Mouse (Mus musculus) kidney, embryonic 15.5 days (tissue): ENCODE results near the gene Itga11. TPM values are rescaled to one million over a fixed set of nuclear protein-coding genes. Genes with fewer than 3 reads are reported as not detected.
"Not testable (repeated sequence)": the region's sequence is repeated elsewhere in the genome, so short reads cannot be mapped to it uniquely, and the experiment has no call there.

ENCODE experiments used
- ATAC-seq: fragments of 200-750 bp; cut with Nextera tagmentation; replicated peaks from 2 replicates; pipeline ENCODE4 v1.8.0; 2017; ENCODE audit warnings: moderate TSS enrichment; ENCODE audit not compliant: low FRiP score
- H3K27ac ChIP-seq: fragments of 300-500 bp; sonication (generic); 2 replicates; pipeline ENCODE4 v1.5.1; 2015; ENCODE audit warnings: mild to moderate bottlenecking, inconsistent platforms
- H3K27me3 ChIP-seq: fragments of 300-500 bp; sonication (generic); 2 replicates; pipeline ENCODE4 v1.6.1; 2015; ENCODE audit warnings: inconsistent platforms
- H3K36me3 ChIP-seq: fragments of 300-500 bp; sonication (generic); 2 replicates; pipeline ENCODE4 v1.6.1; 2015; ENCODE audit warnings: inconsistent platforms
- H3K4me1 ChIP-seq: fragments of 300-500 bp; sonication (generic); 2 replicates; pipeline ENCODE4 v1.6.1; 2015; ENCODE audit warnings: inconsistent platforms
- H3K4me2 ChIP-seq: fragments of 300-500 bp; sonication (generic); 2 replicates; pipeline ENCODE4 v1.6.1; 2015; ENCODE audit warnings: moderate library complexity, mild to moderate bottlenecking, inconsistent platforms
- H3K4me3 ChIP-seq: fragments of 300-500 bp; sonication (generic); replicated peaks from 2 replicates; pipeline ENCODE4 v1.5.1; 2015; ENCODE audit warnings: mild to moderate bottlenecking, inconsistent platforms
- H3K9ac ChIP-seq: fragments of 300-500 bp; sonication (generic); 2 replicates; pipeline ENCODE4 v1.6.1; 2015; ENCODE audit warnings: mild to moderate bottlenecking, inconsistent platforms
- H3K9me3 ChIP-seq: fragments of 300-500 bp; sonication (generic); replicated peaks from 2 replicates; pipeline ENCODE4 v1.6.1; 2016; ENCODE audit warnings: inconsistent platforms
- WGBS: fragments of 180-500 bp; shearing (Covaris S2); methylation state at CpG from one replicate; pipeline ENCODE4 v1.1.7; 2015; ENCODE audit warnings: mixed read lengths; 5-methylcytosine and 5-hydroxymethylcytosine counted together
- polyA plus RNA-seq: library from polyadenylated mRNA; unstranded; fragments of >200 nt; fragmentation: Nextera tagmentation; extraction: Ambion mirVana; gene quantifications from 2 replicates; pipeline ENCODE4 v1.2.1, GENCODE M21; 2015

Itga11 gene
- polyA plus RNA-seq, 1 experiment from 2014 or later = 1.2 TPM

GRCm38 (mm10) chr9:62811516-62812121, 134.0 kb downstream of the Itga11 start, which contains the start of gene Fem1b:
TSS of gene Fem1b (minus strand) at chr9:62811934.
- Histone ChIP-seq H3K27me3 (no peaks in the 10 kb centered on the region), H3K4me1 (peaks cover 29% of the 10 kb centered on the region), H3K27ac (peak within 1 kb of the TSS; percentile 98), H3K9me3 (no peaks in the 10 kb centered on the region), H3K36me3 (no peaks in the 10 kb centered on the region; the same call in 1 of the 2 replicates), H3K9ac (peak within 1 kb of the TSS; percentile 96), H3K4me3 (peak within 1 kb of the TSS; percentile 88), H3K4me2 (peak within 1 kb of the TSS; percentile 91)
- ATAC-seq = peak; percentile 94
- WGBS = under 1% methylated on average over 68 of the region's 68 CpGs

GRCm38 (mm10) chr9:62812216-62813049, 134.8 kb downstream of the Itga11 start:
- WGBS = 20% methylated on average over 14 of the region's 14 CpGs
- peak overlapping the region; percentile 91 for H3K4me2 ChIP-seq
- no peaks in the 10 kb centered on the region; the same call in 1 of the 2 replicates for H3K36me3 ChIP-seq
- H3K4me3 ChIP-seq = peak overlapping the region; percentile 88
- ATAC-seq = no peak
- H3K9ac ChIP-seq = peak overlapping the region; percentile 96
- H3K4me1 ChIP-seq = peaks cover 29% of the 10 kb centered on the region
- peak overlapping the region; percentile 98 for H3K27ac ChIP-seq
- H3K27me3 ChIP-seq = no peaks in the 10 kb centered on the region
- H3K9me3 ChIP-seq = no peaks in the 10 kb centered on the region

- Histone ChIP-seq H3K9me3 (no peaks in the 10 kb centered on the region), H3K9ac (no peak overlapping the region), H3K4me3 (no peak overlapping the region), H3K27ac (no peak overlapping the region), H3K27me3 (no peaks in the 10 kb centered on the region), H3K4me1 (peaks cover 10% of the 10 kb centered on the region), H3K4me2 (no peak overlapping the region), H3K36me3 (no peaks in the 10 kb centered on the region)
- ATAC-seq = no peak
- 89% methylated on average over 2 of the region's 2 CpGs for WGBS
These were observed 137.1 kb downstream of the Itga11 start for GRCm38 (mm10) chr9:62814751-62815150.

DNA sequence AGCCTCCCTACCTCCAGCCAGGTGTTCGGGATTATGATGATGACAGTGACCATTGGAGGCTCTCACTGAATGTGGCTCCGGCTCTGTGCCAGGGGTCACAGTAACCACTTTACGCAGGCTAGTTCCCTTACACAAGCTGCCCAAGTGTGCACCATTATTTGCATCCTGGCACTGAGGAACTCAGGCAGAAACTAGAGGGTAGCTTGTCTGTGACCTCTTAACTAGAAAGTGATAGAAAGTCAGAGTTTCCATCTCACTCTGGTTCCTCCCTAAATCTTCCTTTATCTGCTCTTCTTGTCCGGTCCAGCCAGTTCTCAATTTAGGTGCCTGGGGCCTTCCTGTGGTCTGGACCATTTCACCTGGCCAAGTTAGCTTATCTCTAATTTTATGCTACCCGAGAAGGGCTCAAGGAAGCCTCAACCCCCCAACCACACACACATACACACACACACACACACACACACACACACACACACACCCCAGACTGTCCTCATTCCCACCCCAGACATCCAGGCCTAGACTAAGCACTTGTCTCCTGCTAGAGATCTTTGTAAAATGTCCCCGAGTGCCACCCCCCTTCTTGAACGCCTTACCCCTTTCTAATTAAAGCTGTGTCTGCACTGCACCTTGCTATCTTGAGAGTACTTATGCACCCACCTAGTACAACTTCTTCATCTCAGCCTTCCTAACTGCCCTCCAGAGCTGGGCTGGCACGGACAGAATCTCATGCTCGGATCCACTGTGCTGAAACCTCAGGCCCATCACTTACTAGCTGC, 138.9 kb downstream of the Itga11 start:
- no peak for ATAC-seq
- Histone ChIP-seq H3K4me3 (no peak overlapping the region), H3K9me3 (no peaks in the 10 kb centered on the region), H3K4me2 (no peak overlapping the region), H3K9ac (no peak overlapping the region), H3K27ac (no peak overlapping the region), H3K36me3 (no peaks in the 10 kb centered on the region), H3K27me3 (no peaks in the 10 kb centered on the region), H3K4me1 (peaks cover 7% of the 10 kb centered on the region)
- 83% methylated on average over 9 of the region's 9 CpGs for WGBS

GRCm38 (mm10) chr9:62817099-62817571, 139.5 kb downstream of the Itga11 start:
- Histone ChIP-seq H3K27ac (no peak overlapping the region), H3K4me2 (no peak overlapping the region), H3K4me1 (peaks cover 6% of the 10 kb centered on the region), H3K9ac (no peak overlapping the region), H3K27me3 (no peaks in the 10 kb centered on the region), H3K9me3 (no peaks in the 10 kb centered on the region), H3K4me3 (no peak overlapping the region), H3K36me3 (no peaks in the 10 kb centered on the region)
- no peak for ATAC-seq
- WGBS = 69% methylated on average over 12 of the region's 12 CpGs

DNA sequence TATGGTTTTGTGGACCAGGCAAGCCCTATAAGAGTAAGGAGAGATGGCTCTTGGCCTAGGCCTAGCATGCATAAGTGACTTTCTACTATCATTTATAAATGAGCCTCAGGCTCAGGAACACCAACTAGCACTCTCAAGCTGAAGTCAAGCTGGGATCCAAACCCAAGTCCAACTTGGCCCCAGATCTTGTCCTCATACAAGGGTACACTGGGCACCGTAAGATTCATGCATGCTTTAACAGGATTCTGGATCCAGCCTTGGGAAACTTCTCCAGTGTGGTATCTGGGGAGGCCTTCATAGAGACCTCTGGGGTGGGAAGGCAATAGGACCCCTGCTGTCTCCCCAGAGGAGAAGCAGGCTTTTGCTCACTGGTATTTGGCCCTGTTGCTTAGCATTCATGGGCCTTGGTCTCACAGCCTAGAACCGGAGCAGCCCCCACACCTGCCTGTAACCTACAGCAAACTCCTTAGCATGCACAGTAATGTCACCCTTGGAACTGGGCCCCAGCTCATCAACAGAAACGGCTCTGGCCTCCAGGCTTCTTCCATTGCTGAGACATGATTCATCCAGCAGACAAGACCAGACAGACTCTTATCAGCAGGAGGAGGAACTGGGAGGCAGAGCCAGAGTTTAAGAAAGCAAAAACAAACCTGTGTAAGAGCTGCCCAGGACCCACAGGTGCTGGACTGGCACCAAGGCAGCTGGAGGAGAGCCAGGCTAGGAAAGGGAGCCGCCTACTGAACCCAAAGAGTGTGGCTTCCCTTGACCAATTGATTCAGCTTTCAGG, 140.4 kb downstream of the Itga11 start:
- H3K9ac ChIP-seq = no peak overlapping the region
- H3K27ac ChIP-seq = no peak overlapping the region
- no peak overlapping the region for H3K4me3 ChIP-seq
- no peak overlapping the region for H3K4me2 ChIP-seq
- H3K27me3 ChIP-seq = no peaks in the 10 kb centered on the region
- no peak for ATAC-seq
- H3K9me3 ChIP-seq = no peaks in the 10 kb centered on the region
- H3K36me3 ChIP-seq = no peaks in the 10 kb centered on the region
- WGBS = 72% methylated on average over 4 of the region's 4 CpGs
- H3K4me1 ChIP-seq = no peaks in the 10 kb centered on the region

DNA sequence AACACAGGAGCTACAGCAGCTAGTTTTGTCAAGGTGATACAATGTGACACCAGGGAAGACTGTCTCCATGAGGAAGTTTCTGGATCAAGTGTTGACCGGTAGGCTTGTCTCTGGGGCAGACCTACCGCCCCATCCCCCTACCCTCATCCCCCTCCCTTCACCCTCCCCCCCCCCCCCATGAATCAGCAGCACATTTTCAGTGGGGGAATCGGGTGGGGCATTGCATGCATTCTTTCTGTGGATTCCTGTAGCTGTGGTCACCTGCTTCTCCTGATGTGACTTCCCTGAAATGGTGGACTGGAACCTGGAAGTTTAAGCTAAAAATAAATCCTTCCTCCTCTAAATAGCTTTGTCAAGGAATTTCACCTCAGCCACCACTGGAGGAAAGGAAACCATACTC, 141.9 kb downstream of the Itga11 start:
- Histone ChIP-seq H3K36me3 (no peaks in the 10 kb centered on the region), H3K4me1 (no peaks in the 10 kb centered on the region), H3K9me3 (no peaks in the 10 kb centered on the region), H3K4me2 (no peak overlapping the region), H3K4me3 (no peak overlapping the region), H3K9ac (no peak overlapping the region), H3K27ac (no peak overlapping the region), H3K27me3 (no peaks in the 10 kb centered on the region)
- WGBS = 82% methylated on average over 3 of the region's 3 CpGs
- no peak for ATAC-seq

- 88% methylated on average over 6 of the region's 6 CpGs for WGBS
These were observed 142.3 kb downstream of the Itga11 start for GRCm38 (mm10) chr9:62819910-62820309.

DNA sequence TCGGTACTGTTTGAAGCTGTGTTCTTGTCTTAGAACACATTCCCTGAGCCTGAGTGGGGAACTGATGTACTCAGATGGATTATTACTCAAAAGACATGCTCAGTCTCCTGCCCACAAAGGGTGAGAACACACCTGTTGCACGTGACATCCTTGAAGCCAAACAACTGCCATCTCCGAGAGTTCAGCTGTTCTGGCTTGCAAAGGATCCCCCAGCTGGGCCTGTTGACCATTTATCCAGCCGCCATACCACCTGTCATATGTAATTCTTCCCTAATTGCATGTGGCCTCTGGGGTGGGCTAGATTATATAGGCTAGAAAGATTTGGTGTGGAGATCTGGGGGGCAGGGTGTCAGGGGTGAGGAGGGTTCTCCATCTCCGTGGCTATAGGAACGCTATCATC, 143.2 kb downstream of the Itga11 start:
- no peaks in the 10 kb centered on the region for H3K27me3 ChIP-seq
- 88% methylated on average over 6 of the region's 6 CpGs for WGBS
- H3K36me3 ChIP-seq = no peaks in the 10 kb centered on the region
- H3K9me3 ChIP-seq = no peaks in the 10 kb centered on the region
- ATAC-seq = no peak
- no peak overlapping the region for H3K27ac ChIP-seq
- H3K4me2 ChIP-seq = no peak overlapping the region
- H3K9ac ChIP-seq = no peak overlapping the region
- no peak overlapping the region for H3K4me3 ChIP-seq
- H3K4me1 ChIP-seq = peaks cover 7% of the 10 kb centered on the region

More at GRCm38 (mm10) chr9:62819910-62820309, 142.3 kb downstream of the Itga11 start:
- not testable (repeated sequence) for H3K4me1 ChIP-seq, H3K27me3 ChIP-seq, H3K4me3 ChIP-seq, ATAC-seq, H3K9me3 ChIP-seq, H3K9ac ChIP-seq, H3K27ac ChIP-seq, H3K4me2 ChIP-seq, H3K36me3 ChIP-seq

- Histone ChIP-seq H3K4me1 (peaks cover 17% of the 10 kb centered on the region), H3K9me3 (no peaks in the 10 kb centered on the region), H3K4me2 (no peak overlapping the region), H3K27me3 (no peaks in the 10 kb centered on the region), H3K4me3 (no peak overlapping the region), H3K27ac (no peak overlapping the region), H3K36me3 (no peaks in the 10 kb centered on the region), H3K9ac (no peak overlapping the region)
- ATAC-seq = no peak
- WGBS = 97% methylated on average over 7 of the region's 7 CpGs
These were observed 144.2 kb downstream of the Itga11 start for GRCm38 (mm10) chr9:62821811-62822210.

- peaks cover 35% of the 10 kb centered on the region for H3K4me1 ChIP-seq
- H3K27me3 ChIP-seq = no peaks in the 10 kb centered on the region
- H3K4me3 ChIP-seq = no peak overlapping the region
- H3K36me3 ChIP-seq = no peaks in the 10 kb centered on the region
- no peak for ATAC-seq
- peak overlapping the region; percentile 35; the same call in 1 of the 2 replicates for H3K4me2 ChIP-seq
- peak overlapping the region; percentile 27; the same call in 1 of the 2 replicates for H3K27ac ChIP-seq
- no peak overlapping the region for H3K9ac ChIP-seq
- 15% methylated on average over 9 of the region's 9 CpGs for WGBS
- no peaks in the 10 kb centered on the region for H3K9me3 ChIP-seq
These were observed 148.3 kb downstream of the Itga11 start for GRCm38 (mm10) chr9:62825791-62826393.
